Mouse (Mus musculus) CH12.LX (cell line): ENCODE data around the gene Dkc1. TPM values are rescaled to one million over a fixed set of nuclear protein-coding genes. Genes with fewer than 3 reads are reported as not detected.
A peak's percentile ranks its signal among the peaks of the same experiment; 100 is the strongest.

Experiments
- DNase-seq: peaks from one replicate; pipeline ENCODE4 v3.0.0-alpha.2; 2013; ENCODE audit errors: extremely low read depth
- H3K27ac ChIP-seq: 2 replicates; pipeline ENCODE4 v1.5.1; 2012; ENCODE audit warnings: low read depth, mild to moderate bottlenecking, control low read depth, moderate library complexity; ENCODE audit not compliant: insufficient read depth
- H3K27me3 ChIP-seq: replicated peaks from 2 replicates; pipeline ENCODE3; 2012; ENCODE audit warnings: inconsistent platforms
- H3K36me3 ChIP-seq, 2 experiments: replicated peaks in 1 of 2; 2 replicates each; pipeline versions ENCODE3 to v1.6.1; 2012; ENCODE audit warnings: inconsistent platforms in 1 of 2, low read length in 1 of 2, mild to moderate bottlenecking in 1 of 2, mixed read lengths in 1 of 2, moderate library complexity in 1 of 2; ENCODE audit not compliant: control insufficient read depth in 1 of 2, insufficient read depth in 1 of 2
- H3K4me1 ChIP-seq, 2 experiments: 2 replicates each; pipeline ENCODE4 v1.6.1; 2012; ENCODE audit warnings: inconsistent platforms in 1 of 2, moderate library complexity in 1 of 2; ENCODE audit not compliant: insufficient read depth in 2 of 2, control insufficient read depth in 1 of 2
- H3K4me2 ChIP-seq: 2 replicates; pipeline ENCODE4 v1.6.1; 2012; ENCODE audit warnings: low read depth, mild to moderate bottlenecking, control low read depth; ENCODE audit not compliant: poor library complexity, insufficient read depth, severe bottlenecking
- H3K4me3 ChIP-seq, 3 experiments: fragments of 150-350 bp in 1 of 3; sonication (generic) in 1 of 3; replicated peaks in 1 of 3; 2 replicates each; pipeline versions ENCODE3 to v1.5.1; 2011 to 2012; ENCODE audit warnings: low read depth in 2 of 3, low read length in 2 of 3, mild to moderate bottlenecking in 2 of 3, moderate library complexity in 2 of 3, control low read depth in 1 of 3, improper control_type of control experiment in 1 of 3, inconsistent platforms in 1 of 3, mixed read lengths in 1 of 3; ENCODE audit not compliant: poor library complexity in 1 of 3
- H3K79me2 ChIP-seq: replicated peaks from 2 replicates; pipeline ENCODE4 v1.6.1; 2012; ENCODE audit warnings: mild to moderate bottlenecking, moderate library complexity; ENCODE audit not compliant: control insufficient read depth, poor library complexity, insufficient read depth, severe bottlenecking; ENCODE audit errors: extremely low read depth
- H3K9ac ChIP-seq: 2 replicates; pipeline ENCODE4 v1.6.1; 2012; ENCODE audit warnings: low read depth, mild to moderate bottlenecking, control low read depth, moderate library complexity; ENCODE audit not compliant: insufficient read depth
- H3K9me3 ChIP-seq: replicated peaks from 2 replicates; pipeline ENCODE3; 2012; ENCODE audit warnings: low read length, inconsistent platforms, mixed read lengths
- BHLHE40 ChIP-seq: IDR thresholded peaks from 2 replicates; pipeline ENCODE4 v1.6.1; 2011; ENCODE audit warnings: mild to moderate bottlenecking, low read depth, low read length, improper control_type of control experiment
- CHD1 ChIP-seq: IDR thresholded peaks from 2 replicates; pipeline ENCODE4 v1.6.1; 2012; ENCODE audit warnings: low read depth, low read length, improper control_type of control experiment, inconsistent platforms
- CTCF ChIP-seq, 2 experiments: IDR thresholded peaks in 1 of 2; conservative IDR thresholded peaks in 1 of 2; 2 replicates each; pipeline ENCODE4 v1.5.1; 2011 to 2012; ENCODE audit warnings: low read depth in 2 of 2, low read length in 2 of 2, improper control_type of control experiment in 1 of 2, inconsistent platforms in 1 of 2, mild to moderate bottlenecking in 1 of 2, moderate library complexity in 1 of 2
- E2F4 ChIP-seq: IDR thresholded peaks from 2 replicates; pipeline ENCODE4 v1.6.1; 2011; ENCODE audit warnings: low read depth, low read length, improper control_type of control experiment; ENCODE audit not compliant: insufficient replicate concordance
- ELF1 ChIP-seq: IDR thresholded peaks from 2 replicates; pipeline ENCODE4 v1.6.1; 2014; ENCODE audit warnings: low read depth, mild to moderate bottlenecking, inconsistent platforms, low read length, improper control_type of control experiment
- ETS1 ChIP-seq: conservative IDR thresholded peaks from 2 replicates; pipeline ENCODE4 v1.6.1; 2012; ENCODE audit warnings: low read depth, mild to moderate bottlenecking, inconsistent platforms, low read length, improper control_type of control experiment, moderate library complexity
- IRF4 ChIP-seq: IDR thresholded peaks from 2 replicates; pipeline ENCODE4 v1.6.1; 2014; ENCODE audit warnings: low read depth, mild to moderate bottlenecking, inconsistent platforms, low read length, improper control_type of control experiment
- MAX ChIP-seq: IDR thresholded peaks from 2 replicates; pipeline ENCODE4 v1.6.1; 2011; ENCODE audit warnings: low read length, improper control_type of control experiment
- MAZ ChIP-seq: IDR thresholded peaks from 2 replicates; pipeline ENCODE4 v1.6.1; 2012; ENCODE audit warnings: low read depth, mild to moderate bottlenecking, inconsistent platforms, low read length, improper control_type of control experiment, moderate library complexity
- MXI1 ChIP-seq: IDR thresholded peaks from 2 replicates; pipeline ENCODE4 v1.6.1; 2011; ENCODE audit warnings: mild to moderate bottlenecking, low read depth, low read length, improper control_type of control experiment
- MYC ChIP-seq: IDR thresholded peaks from 2 replicates; pipeline ENCODE4 v1.6.1; 2011; ENCODE audit warnings: low read depth, mild to moderate bottlenecking, improper control_type of control experiment, low read length
- NELFE ChIP-seq: IDR thresholded peaks from 2 replicates; pipeline ENCODE4 v1.6.1; 2011; ENCODE audit warnings: low read depth, low read length, improper control_type of control experiment
- PAX5 ChIP-seq: IDR thresholded peaks from 2 replicates; pipeline ENCODE4 v1.6.1; 2012; ENCODE audit warnings: low read length, inconsistent platforms, mixed read lengths
- POLR2AphosphoS2 ChIP-seq: IDR thresholded peaks from 2 replicates; pipeline ENCODE4 v1.6.1; 2011; ENCODE audit warnings: low read depth, low read length, improper control_type of control experiment
- SIN3A ChIP-seq: IDR thresholded peaks from 2 replicates; pipeline ENCODE4 v1.6.1; 2012; ENCODE audit warnings: low read length, improper control_type of control experiment, inconsistent platforms
- TBP ChIP-seq: conservative IDR thresholded peaks from 2 replicates; pipeline ENCODE4 v1.6.1; 2011; ENCODE audit warnings: low read depth, low read length, improper control_type of control experiment
- ZKSCAN1 ChIP-seq: IDR thresholded peaks from 2 replicates; pipeline ENCODE4 v1.6.1; 2012; ENCODE audit warnings: low read depth, inconsistent platforms, low read length, improper control_type of control experiment, borderline replicate concordance
- dilution Hi-C: fragments of 300-500 bp; cut with MboI; formaldehyde crosslinking; loops from 2 replicates; pipeline ENCODE4 v1.14.3; 2020; ENCODE audit warnings: low sequenced_read_pairs; ENCODE audit not compliant: extremely low pct_unique_long_range_greater_than_20kb, extremely low pct_ligation_motif_present
- in situ Hi-C: fragments of 300-500 bp; cut with MboI; formaldehyde crosslinking; loops from 3 replicates; pipeline ENCODE4 v1.14.3; 2019; ENCODE audit warnings: low sequenced_read_pairs, low pct_ligation_motif_present, low pct_unique_long_range_greater_than_20kb, mixed read lengths
- polyA plus RNA-seq: library from polyadenylated mRNA; unstranded; fragments of >175 nt; gene quantifications from 2 replicates; pipeline ENCODE4 v1.2.1, GENCODE M21; 2012; ENCODE audit warnings: low read depth; ENCODE audit not compliant: insufficient read length
- total RNA-seq, 2 experiments: library from RNA; depleted of rRNA; stranded (reverse); fragments of 300-350 nt in 1 of 2; fragments of >200 nt in 1 of 2; gene quantifications; 2 replicates each; pipeline ENCODE4 v1.2.3; 2012 to 2014

Gene Dkc1
- total and polyA plus RNA-seq, 3 experiments: 110 to 273 (median 260) TPM

- dilution Hi-C loops (no loop called here), in situ Hi-C loops (no loop called here)
- Histone ChIP-seq H3K27ac (no peak overlapping the region), H3K79me2 (no peaks in the 10 kb centered on the region), H3K4me3 (no peak overlapping the region), H3K4me1 (peaks cover 0 to 3% of the 10 kb centered on the region in 2 experiments; a peak in 1 of 4 replicates), H3K4me2 (no peak overlapping the region), H3K36me3 (no peaks in the 10 kb centered on the region), H3K27me3 (no peaks in the 10 kb centered on the region), H3K9me3 (no peaks in the 10 kb centered on the region), H3K9ac (no peak overlapping the region)
- peak; percentile 75 for TF ChIP-seq TBP
- TF ChIP-seq ELF1: no peak
- TF ChIP-seq POLR2AphosphoS2: no peak
- TF ChIP-seq CTCF (conservative IDR thresholded peaks at IDR 0.05 in 1 of 2, IDR thresholded peaks at IDR 0.05 in 1 of 2; ENCODE audit: low read depth in 2 of 2, low read length in 2 of 2): peak in 1 of 2 experiments; percentile 51; a peak in 2 of 4 replicates
- TF ChIP-seq MYC: no peak
- no peak for DNase-seq
These were observed 10.0 kb upstream of the Dkc1 start for GRCm38 (mm10) chrX:75085654-75086053.

- peaks cover 12% of the 10 kb centered on the region; the same call in 1 of the 2 replicates for H3K79me2 ChIP-seq
- dilution Hi-C loops (no loop called here), in situ Hi-C loops (no loop called here)
- no peak for DNase-seq
- no peak overlapping the region for H3K27ac ChIP-seq
- H3K4me3 ChIP-seq: peak overlapping the region; percentile 71
- H3K4me2 ChIP-seq: no peak overlapping the region
- peaks cover 0 to 10% of the 10 kb centered on the region in 2 experiments; a peak in 1 of 4 replicates for H3K4me1 ChIP-seq
- peak overlapping the region; percentile 66 for H3K9ac ChIP-seq
- TF ChIP-seq NELFE: no peak
- TF ChIP-seq SIN3A: peak; percentile 1; the same call in 1 of the 2 replicates
- no peak for TF ChIP-seq POLR2AphosphoS2
- TF ChIP-seq ETS1: no peak
- TF ChIP-seq MAZ: no peak
- no peak for TF ChIP-seq IRF4
- TF ChIP-seq MAX: peak; percentile 95
- TF ChIP-seq MXI1: peak; percentile 93
- TF ChIP-seq ZKSCAN1: no peak
- TF ChIP-seq CHD1: no peak
- 0 out of 2 replicates have a peak, but pooled peaks have one; percentile 18 for TF ChIP-seq BHLHE40
- no peak for TF ChIP-seq PAX5
- TF ChIP-seq E2F4: no peak
- TF ChIP-seq MYC: peak; percentile 99
- H3K9me3 ChIP-seq: no peaks in the 10 kb centered on the region
- peaks cover 13 to 19% of the 10 kb centered on the region in 2 experiments for H3K36me3 ChIP-seq
- H3K27me3 ChIP-seq: no peaks in the 10 kb centered on the region
These were observed 613 bp downstream of the Dkc1 start for GRCm38 (mm10) chrX:75096163-75096770.
